Mouse (Mus musculus) right cerebral cortex, postnatal 10 days (tissue): ENCODE results near the gene Ciart.
"Not testable (repeated sequence)": the region's sequence is repeated elsewhere in the genome, so short reads cannot be mapped to it uniquely, and the experiment has no call there.

Experiments
- DNase-seq, 2 experiments: peaks; one replicate each; pipeline ENCODE4 v3.0.0; 2021; ENCODE audit warnings: low spot score in 2 of 2

The Ciart gene

DNA sequence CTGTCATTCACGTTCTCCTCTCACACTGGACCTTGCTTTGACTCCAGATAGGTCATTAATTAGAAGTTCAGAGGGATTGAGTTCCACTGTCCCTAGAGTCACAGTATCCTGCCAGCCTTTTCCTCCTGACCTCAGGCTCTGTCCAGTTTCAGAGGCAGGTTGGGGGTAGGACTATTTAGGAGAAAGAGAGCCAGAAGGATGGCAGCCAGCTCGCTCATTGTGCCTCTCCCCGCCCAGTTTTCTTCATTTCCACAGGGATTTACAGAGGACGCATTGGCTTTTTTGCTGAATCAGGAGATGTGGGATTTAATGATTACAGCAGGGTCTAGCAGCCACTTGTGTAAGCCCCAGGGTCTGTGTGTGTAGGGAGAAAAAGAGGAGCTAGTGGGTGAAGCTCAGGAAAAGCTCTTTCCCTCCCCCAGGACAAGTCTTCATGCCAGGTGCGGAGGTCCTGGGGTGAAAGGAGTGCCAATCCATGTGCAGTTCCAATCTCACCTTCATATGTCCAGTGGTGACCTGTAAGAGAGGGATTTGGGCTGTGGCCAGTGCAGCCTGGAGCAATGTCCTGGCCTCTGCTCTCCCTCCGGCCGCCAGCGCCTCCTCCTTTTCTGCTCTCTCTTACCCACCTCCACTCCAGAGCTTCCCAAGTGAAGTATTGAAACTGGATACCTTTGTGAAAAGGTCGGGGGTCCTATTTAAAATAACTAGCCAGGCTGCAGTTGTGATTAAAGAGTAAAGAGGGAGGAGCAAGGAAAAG lies 19.7 kb upstream of the Ciart start:
- DNase-seq = no peak

DNA sequence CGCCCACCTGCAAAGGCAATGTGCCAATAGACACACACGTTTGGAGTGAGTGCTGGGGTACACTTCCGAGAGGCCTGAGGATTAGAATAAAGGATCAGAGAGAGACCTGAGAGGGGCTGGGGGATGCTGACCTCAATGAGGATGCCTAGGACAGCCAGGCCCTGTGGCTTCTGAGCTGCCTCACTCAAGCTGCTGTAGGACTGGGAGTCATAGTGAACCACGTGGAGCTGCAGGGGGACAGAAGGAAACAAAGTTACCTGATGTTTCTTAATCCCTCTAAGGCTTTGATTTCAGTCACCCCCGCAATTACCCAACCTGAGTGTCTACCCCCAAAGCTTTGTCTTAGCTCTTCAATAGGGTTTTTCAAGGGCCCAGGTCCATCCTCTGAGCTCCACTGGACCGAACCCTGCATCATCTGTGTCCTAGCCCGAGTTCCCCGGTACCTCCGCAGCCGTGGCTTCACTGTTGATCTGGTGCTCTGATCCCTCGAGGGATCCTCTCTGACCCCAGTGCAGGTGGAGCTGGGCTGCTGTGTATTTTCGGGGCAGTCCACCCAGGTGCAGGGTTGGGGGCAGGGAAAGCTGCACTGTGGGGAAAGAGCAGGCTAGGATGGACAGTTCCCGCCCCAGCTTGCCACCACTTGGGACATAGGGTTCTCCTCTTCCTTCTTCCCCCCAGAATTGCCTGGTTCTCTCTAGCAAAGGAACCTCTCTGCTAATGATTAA lies 17.9 kb upstream of the Ciart start:
- DNase-seq = no peak

DNA sequence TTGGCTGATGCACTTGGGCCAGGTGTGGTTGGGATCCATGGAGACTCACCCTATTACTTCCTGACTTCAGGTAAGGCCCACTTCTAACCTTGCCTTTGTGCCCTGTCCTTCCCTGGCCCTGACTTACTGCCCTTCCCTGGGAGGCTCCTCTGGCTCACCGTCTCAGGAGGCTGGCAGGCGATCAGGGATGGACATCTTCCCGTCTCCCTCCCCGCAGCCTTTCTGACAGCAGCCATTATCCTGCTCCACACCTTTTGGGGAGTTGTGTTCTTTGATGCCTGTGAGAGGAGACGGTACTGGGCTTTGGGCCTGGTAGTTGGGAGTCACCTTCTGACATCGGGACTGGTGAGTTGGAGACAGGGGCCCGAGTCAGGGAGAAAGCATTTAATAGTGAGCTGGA lies 13.4 kb upstream of the Ciart start:
- not testable (repeated sequence) for DNase-seq

DNA sequence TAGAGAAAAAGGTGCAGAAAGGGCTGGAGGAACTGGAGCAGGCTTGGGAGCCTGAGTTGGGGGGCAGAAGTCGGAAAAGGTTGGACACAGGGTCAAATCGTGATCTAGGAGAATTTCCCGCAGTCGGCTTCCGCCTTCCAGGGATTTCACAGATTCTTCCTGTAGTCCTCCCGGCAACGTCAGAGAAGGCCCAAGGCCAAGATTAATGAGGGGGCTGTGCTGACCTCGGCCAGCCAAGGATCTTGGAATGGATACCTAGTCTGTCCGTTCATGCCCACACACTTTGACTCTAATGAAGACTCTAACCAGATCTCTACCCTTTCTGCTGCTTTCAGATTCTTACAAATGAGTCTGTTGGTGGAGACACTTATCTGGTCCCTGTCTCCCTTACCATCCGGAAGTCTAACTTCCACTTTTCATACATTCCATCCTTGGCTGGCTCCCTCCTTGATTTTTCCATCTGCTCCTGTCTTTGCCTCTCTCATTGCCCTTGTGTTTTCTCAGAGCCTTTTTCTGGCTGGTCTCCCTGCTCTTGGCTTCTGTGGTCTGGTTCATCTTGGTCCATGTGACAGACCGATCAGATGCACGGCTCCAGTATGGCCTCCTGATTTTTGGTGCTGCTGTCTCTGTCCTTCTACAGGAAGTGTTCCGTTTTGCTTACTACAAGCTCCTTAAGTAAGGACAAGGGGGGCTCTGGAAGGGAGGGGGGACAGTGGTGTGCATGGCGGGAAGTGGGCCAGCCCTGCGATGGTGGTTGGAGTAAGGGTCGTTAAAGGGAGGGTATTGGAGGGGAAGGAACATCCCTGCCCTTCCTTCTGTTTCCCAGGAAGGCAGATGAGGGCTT lies 12.5 kb upstream of the Ciart start:
- DNase-seq = peak; percentile 62 to 72

DNA sequence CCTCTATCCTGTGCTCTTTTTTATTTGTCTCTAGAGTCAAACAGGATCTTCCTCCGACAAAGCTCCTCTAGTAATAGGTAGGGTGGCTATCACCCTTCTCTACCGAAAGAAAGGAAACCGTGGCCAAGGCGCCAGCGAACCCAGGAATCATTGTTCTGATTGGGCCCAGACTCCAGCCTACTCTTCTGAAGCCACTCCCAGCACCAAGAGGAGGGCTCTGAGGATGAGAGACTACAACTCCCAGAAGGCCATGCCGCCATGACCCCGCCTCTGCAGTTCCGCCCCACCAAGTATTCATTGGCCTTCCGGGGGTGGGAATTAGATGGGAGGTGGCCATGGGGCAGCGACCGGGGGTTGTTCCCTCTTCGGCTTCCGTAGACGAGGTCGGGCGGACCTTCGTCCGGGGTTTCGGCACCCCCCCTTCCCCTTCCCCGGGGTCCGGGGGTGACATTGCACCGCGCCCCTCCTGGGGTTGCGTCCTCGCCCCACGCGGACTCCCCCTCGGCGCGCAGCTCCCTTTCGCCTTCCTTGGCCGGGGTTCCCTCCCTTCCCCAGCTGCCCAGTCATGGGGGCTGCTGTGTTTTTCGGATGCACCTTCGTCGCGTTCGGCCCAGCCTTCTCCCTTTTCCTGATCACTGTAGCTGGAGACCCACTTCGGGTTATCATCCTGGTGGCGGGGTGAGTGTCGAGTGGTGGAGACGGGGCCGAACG lies 11.7 kb upstream of the Ciart start, which contains the start of gene Aph1a:
TSS of gene Aph1a (plus strand) at position 364 of the 711 bp plus-strand sequence.
- DNase-seq = peak; percentile 98 to 99

DNA sequence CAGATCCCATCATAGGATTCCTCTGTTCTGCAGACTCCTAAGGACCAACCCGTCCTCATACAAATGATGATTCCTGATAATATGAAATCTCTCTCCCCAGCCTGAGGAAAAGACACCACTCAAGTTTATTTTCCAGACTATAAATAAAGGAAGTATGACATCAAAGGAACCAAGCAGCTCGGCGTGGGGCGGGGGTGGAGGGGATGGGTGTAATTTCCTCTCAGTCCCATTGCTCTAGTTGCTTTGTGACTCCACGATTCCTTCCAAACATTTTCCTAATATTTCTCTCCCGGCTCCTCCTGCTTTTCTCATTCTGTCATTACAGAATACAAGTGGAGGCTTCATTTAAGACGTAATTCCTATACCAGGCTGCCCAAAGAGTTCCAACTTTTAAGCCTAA lies 11.1 kb upstream of the Ciart start:
- DNase-seq = no peak

DNA sequence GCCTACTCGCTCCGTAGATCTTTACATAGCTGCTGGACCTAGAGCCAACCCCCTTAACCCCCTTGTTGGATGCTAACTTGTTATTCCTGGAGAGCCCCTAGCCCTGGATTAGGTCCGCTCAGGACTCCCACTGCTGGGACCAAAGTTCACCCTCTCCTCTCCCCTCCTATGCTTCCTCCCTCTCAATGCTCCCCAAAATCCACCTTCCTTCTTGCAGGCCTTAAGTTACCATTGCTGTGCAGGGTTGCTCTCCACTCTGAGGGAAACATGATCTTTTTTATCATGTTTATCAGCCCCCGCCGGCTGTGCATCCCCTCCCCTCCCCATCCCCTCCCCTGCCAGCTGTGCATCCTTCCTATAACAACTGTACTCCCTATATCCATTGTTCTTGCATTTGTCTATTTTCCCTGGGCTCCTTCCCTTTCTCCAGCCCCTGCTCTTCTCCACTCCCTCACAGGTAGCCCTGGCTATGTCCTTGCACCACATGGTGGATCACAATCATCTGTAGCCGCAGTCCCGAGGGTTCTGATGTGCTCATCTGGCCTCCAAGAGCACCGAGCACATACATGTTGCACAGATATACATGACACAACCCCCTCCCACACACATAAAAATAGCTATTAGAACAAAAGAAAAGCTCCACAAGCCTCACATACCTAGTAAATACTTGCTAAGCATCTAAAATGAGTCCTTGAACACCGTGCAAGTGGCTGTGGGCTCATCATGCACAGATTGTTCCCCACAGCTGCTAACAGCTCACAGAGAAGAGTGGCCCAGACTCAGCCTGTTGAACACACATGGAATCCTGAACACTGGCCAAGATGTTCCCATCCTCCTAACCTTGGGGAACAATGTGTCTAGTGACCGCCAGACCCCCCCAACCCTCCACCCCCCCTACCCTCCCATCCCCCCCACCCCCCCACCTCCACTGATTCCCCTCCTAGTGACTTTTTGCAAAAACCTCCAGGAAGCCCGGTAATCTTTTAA lies 10.3 kb upstream of the Ciart start:
- DNase-seq = no peak

DNA sequence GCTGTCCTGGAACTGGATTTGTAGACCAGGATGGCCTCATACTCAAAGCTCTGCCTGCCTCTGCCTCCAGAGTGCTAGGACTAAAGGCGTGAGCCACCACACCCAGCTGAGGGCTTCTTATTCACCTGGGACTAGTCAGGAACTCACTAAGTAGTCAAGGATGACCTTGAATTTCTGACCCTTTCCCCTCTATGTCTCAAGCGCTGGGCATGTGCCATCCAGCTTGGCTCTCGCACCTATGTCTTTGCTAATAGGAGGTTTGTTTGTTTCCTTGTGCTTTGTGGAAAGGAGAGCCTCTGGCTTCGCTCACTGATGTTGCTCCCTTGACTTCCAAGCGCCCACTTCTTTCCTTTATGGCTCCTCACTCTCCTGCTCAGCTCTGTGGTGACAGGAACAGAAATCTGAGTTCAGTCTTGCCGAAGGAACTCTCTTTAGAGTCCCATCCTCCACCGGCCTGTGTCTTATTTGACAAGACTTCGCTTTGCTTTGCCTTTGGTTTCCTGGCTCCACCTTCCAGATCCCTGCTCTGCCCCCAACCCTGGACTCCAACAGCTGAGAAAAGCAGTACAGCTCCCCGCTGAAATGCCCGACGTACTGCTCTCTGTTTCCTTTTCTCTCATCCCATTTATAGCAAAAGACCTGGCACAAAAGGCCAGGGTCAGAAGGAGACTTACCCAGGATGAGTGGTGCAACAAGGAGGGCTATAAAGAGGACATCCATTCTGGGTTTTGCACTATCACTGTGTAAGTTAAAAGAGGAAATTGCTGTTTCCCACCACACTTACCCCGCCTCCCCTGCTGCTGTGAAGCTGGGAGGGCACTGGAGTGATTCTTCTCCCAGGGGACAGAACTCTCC lies 9.4 kb upstream of the Ciart start, which contains the start of gene BC028528:
TSS of gene BC028528 (minus strand) at position 795 of the 855 bp plus-strand sequence.
- DNase-seq = no peak

DNA sequence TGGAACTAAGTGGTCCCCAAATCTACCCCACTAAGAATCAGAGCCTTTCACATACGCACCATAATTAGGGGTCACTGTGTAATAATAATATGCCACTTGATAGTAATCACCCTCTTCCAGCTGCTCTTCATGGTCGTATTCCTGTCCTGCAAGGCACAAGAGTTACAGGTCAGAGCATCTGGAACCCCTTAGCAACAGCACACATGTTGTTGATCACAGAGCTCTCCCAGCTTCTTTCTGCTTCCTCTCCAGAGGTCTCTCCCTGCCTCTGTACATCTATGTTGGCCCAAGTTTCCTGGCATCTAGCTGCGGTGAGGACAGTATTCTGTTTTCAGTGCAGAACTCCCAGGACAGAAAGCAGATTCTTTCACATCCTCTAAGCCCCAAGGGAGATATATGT lies 7.6 kb upstream of the Ciart start:
- DNase-seq = no peak

DNA sequence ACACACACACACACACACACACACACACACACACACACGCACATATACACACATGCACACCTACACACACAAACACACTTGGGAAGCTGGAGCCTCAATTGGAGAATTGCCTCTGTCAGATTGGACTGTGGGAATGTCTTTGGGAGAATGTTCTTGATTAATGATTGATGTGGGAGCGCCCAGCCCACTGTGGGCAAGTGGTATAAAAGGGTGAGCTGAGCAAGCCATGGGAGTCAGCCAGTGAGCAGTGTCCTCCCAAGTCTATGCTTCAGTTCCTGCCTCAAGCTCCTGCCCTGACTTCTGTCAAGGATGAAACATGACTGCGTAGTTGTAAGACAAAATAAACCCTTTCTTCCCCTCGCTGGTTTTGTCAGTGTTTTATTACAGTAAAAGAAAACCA lies 5.5 kb upstream of the Ciart start:
- DNase-seq = no peak

DNA sequence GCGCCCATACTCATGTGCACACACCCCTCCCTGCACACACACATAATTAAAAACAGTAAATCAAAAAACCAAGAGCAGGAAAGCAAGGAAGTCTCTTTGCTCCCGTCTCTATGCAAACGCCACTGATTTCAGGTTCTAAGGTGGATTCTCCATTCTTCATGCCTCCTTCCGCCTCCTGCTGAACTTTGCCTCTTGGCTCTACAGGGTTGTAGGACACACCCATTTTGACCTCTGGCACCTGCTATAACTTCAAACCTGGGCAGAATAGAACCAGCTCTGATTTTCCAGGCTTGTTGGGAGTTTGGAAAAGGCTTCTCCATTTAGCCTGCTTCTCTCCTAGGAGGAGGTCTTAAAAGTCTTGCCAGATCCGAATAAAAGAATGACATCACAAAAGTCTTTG lies 2.3 kb upstream of the Ciart start:
- DNase-seq = no peak

DNA sequence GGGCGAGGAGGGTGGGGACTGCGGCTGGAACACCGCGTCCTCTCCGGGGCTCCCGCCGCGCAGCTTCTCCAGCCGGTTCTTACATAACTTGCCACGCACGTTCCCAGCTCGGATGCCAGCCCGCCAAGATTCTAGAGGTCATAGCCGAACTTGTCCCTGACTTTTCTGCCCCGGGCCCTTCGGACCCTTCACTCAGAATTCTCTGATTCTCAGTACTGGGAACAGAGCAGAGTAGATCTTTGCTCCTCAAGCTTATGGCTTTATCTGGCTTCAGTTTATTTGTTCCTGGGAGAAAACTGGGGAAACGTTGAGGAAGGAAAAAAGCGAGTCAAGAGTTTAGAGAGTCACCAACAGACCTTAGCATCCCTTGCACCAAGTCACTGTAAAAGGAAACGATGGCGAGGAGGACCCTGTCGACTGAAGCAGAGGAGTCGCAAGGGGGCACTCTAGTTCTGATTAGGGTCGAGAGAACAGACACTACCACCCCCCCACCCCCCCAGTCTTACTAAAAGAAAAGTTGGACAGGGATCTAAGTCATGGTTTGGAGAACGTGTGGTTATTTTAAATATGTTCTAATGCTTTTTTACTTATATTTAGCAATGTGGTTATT lies 870 bp upstream of the Ciart start:
- DNase-seq = peak; percentile 79 to 86

DNA sequence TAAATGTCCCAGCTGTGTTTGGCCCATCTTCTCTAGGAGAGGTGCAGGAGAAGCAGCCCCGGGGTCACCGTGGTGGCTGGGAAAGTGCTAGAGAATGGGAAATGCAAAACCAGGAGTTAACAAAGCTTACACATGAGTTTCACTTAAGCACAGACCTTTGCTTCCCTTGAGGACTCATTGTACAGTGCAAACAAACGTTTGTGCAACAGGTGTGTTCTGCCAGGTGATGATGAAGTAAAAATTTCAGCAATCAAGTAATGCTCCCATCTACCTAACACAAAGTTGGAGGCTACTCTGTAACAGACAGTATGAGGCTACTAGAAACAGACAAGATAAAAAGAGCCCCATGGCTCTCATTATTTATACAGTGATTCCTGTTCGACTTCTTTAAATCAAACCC lies 3.0 kb downstream of the Ciart start:
- DNase-seq = no peak

DNA sequence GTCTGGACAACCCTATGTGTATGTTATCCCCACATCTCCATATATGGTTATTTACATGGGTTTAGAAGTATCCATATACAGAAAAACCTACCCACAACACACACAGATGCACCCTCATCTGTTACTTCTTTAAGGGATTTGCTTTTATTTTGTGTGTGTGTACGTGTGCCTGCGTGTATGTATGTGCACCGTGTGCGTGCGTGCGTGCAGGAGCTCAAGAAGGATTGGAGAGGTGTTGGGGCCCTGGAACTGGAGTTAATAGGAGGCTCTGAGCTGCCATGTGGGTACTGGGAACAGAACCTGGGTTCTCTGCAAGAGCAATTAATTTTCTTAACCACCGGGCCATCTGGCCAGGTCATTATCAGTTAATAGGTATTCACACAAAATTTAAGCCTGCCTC lies 10.0 kb downstream of the Ciart start:
- DNase-seq = no peak

DNA sequence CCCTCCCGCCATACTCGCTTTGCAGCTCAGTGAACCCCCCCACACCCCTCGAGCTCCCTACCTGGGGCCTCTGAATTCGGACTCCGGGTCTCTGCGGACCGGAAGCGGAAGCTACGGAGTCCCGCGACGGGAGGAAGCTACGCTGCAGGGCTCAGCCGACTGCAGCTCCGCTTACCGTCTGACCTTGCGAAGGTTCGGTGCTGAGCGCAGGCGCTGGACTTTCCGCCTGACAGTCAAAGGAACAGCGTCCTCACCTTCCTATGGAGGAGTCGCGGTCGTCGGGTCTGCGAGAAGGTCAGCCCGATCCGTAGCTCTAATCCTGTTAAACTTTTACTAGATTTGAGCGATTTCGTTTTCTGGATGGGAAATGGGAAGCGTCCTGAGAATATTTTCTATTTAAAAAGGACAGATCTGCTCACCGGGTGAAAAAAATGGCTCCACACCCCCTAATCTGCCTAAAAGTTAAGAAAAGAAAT lies 10.6 kb downstream of the Ciart start, which contains the start of gene Mrps21:
TSS of gene Mrps21 (minus strand) at position 128 of the 476 bp plus-strand sequence.
- peak; percentile 91 to 92 for DNase-seq

DNA sequence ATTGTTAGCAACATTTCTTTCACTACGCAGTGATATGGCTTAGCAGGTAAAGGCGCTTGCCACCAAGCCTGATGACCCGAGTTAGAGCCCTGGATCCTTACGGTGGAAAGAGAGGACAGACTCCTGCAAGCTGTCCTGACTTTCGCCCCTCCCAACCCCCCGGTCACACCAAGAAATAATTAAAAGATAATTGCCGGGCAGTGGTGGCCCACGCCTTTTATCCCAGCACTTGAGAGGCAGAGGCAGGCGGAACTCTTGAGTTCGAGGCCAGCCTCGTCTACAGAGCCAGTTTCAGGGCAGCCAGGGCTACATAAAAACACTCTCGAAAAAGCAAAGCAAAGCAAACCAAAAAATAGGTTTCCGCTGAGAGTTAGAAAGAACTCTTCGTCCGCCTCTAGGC lies 11.1 kb downstream of the Ciart start:
- no peak for DNase-seq

DNA sequence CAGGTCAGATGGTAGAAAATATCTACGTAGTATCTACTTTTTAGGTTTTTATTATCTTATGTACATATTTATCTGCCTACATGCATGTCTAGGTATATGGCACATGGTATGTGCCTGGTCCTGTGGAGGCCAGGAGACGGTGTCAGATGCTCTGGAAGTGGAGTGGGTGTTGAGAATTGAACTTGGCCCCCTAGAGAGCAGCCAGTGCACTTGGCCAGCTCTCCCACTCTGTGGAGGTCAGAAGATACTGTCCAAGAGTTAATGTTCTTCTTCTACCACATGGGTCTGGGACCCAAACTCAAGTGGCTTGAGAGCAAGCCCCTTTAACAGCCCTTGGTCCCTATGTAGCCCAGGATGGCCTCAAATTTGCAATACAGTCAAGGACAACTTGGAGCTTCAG lies 14.6 kb downstream of the Ciart start:
- no peak for DNase-seq

DNA sequence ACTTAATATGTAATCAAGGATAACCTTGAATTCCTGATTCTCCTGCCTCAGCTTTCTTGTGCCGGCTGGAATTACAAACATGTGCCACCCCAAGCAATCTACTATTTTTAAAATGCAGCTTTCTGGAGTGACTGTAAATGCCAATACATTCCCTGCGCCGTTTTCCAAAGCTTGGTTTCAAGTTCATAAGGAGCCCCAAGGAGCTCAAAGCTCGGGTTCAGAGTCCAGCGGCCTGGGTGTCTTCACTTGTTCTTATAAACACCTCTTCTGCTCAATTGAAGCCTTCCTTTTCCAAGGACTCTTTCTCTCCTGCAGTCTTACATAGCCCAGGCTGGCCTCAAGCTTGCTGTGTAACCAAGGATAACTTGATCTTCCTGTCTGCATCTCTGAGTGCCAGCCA lies 16.0 kb downstream of the Ciart start:
- DNase-seq = no peak

DNA sequence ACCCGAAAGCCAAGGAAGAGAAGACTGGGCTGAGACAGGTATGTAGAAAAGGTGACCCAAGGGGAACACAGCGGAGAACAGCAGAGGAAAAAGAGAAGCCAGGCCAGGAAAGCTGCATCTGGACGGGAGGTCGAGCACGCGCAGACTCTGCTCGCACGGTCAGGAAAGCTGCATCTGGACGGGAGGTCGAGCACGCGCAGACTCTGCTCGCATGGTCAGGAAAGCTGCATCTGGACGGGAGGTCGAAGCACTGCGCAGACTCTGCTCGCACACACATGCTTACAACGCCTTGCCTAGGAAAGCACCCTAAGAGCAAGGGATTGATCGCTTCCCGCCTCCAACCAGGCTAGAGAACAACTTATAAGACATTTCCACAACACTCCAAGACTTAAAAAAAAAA lies 16.5 kb downstream of the Ciart start:
- DNase-seq = peak in 1 of 2 experiments; percentile 23
